Mouse (Mus musculus) heart, postnatal 0 days (tissue): Measurements from ENCODE around the gene Coq10a. TPM values are rescaled to one million over a fixed set of nuclear protein-coding genes. Genes with fewer than 3 reads are reported as not detected.

Experiments used
- ATAC-seq: fragments of 200-750 bp; cut with Nextera tagmentation; 2 replicates; pipeline ENCODE4 v1.8.0; 2017; ENCODE audit warnings: low read depth, moderate number of reproducible peaks, moderate library complexity; ENCODE audit not compliant: insufficient read depth
- DNase-seq: peaks from one replicate; pipeline ENCODE4 v3.0.0-alpha.2; 2016; ENCODE audit warnings: low spot score
- H3K27ac ChIP-seq: fragments of 300-500 bp; sonication (generic); 2 replicates; pipeline ENCODE4 v1.5.1; 2014; ENCODE audit warnings: low read depth, mild to moderate bottlenecking
- H3K27me3 ChIP-seq: fragments of 300-500 bp; sonication (generic); 2 replicates; pipeline ENCODE4 v1.6.1; 2014; ENCODE audit warnings: low read length, mixed read lengths; ENCODE audit not compliant: control insufficient read depth, insufficient read depth
- H3K36me3 ChIP-seq: fragments of 300-500 bp; sonication (generic); replicated peaks from 2 replicates; pipeline ENCODE4 v1.6.1; 2014; ENCODE audit warnings: low read length, mixed read lengths; ENCODE audit not compliant: control insufficient read depth, insufficient read depth
- H3K4me1 ChIP-seq: fragments of 300-500 bp; sonication (generic); 2 replicates; pipeline ENCODE4 v1.6.1; 2014; ENCODE audit warnings: antibody characterized with exemption; ENCODE audit not compliant: control insufficient read depth, insufficient read depth
- H3K4me2 ChIP-seq: fragments of 300-500 bp; sonication (generic); 2 replicates; pipeline ENCODE4 v1.6.1; 2014; ENCODE audit warnings: low read depth, mild to moderate bottlenecking, low read length, moderate library complexity
- H3K4me3 ChIP-seq: fragments of 300-500 bp; sonication (generic); 2 replicates; pipeline ENCODE4 v1.5.1; 2014; ENCODE audit warnings: low read depth, low read length
- H3K9ac ChIP-seq: fragments of 300-500 bp; sonication (generic); replicated peaks from 2 replicates; pipeline ENCODE4 v1.6.1; 2014; ENCODE audit warnings: low read depth, low read length, mixed read lengths
- H3K9me3 ChIP-seq: fragments of 300-500 bp; sonication (generic); replicated peaks from 2 replicates; pipeline ENCODE4 v1.6.1; 2016; ENCODE audit warnings: low read length; ENCODE audit not compliant: control insufficient read depth
- CTCF ChIP-seq: IDR thresholded peaks from 2 replicates; pipeline ENCODE4 v1.5.1; 2016; ENCODE audit warnings: antibody characterized with exemption, control low read depth, low read depth
- EP300 ChIP-seq: IDR thresholded peaks from 2 replicates; pipeline ENCODE4 v1.6.1; 2016; ENCODE audit warnings: antibody characterized with exemption, low read depth
- WGBS: fragments of 180-500 bp; shearing (Covaris S2); extraction: QIAGEN DNeasy Blood & Tissue Kit; methylation state at CpG from one replicate; pipeline ENCODE4 v1.1.7; 2014; 5-methylcytosine and 5-hydroxymethylcytosine counted together
- polyA plus RNA-seq: library from polyadenylated mRNA; unstranded; fragments of >200 nt; fragmentation: Nextera tagmentation; extraction: Ambion mirVana; gene quantifications from 2 replicates; pipeline ENCODE4 v1.2.1, GENCODE M21; 2015
- total RNA-seq: library from RNA; depleted of rRNA; stranded (reverse); fragments of >200 nt; gene quantifications from 2 replicates; pipeline ENCODE4 v1.2.3, GENCODE M21; 2014; ENCODE audit warnings: low replicate concordance

The Coq10a gene
- total and polyA plus RNA-seq, 2 experiments from 2014 or later, result 35.2 to 61.2 TPM

- H3K9ac ChIP-seq, result no peak overlapping the region
- WGBS, result 81% methylated on average over 5 of the region's 5 CpGs
- DNase-seq, result no peak
- no peak for TF ChIP-seq EP300
- no peak for ATAC-seq
- no peaks in the 10 kb centered on the region for H3K9me3 ChIP-seq
- H3K4me2 ChIP-seq, result no peak overlapping the region
- no peaks in the 10 kb centered on the region for H3K36me3 ChIP-seq
- H3K4me3 ChIP-seq, result no peak overlapping the region
- peaks cover 11% of the 10 kb centered on the region; the same call in 1 of the 2 replicates for H3K4me1 ChIP-seq
- H3K27ac ChIP-seq, result no peak overlapping the region
- H3K27me3 ChIP-seq, result no peaks in the 10 kb centered on the region
These were observed 3.3 kb upstream of the Coq10a start for GRCm38 (mm10) chr10:128372142-128372541.

DNA sequence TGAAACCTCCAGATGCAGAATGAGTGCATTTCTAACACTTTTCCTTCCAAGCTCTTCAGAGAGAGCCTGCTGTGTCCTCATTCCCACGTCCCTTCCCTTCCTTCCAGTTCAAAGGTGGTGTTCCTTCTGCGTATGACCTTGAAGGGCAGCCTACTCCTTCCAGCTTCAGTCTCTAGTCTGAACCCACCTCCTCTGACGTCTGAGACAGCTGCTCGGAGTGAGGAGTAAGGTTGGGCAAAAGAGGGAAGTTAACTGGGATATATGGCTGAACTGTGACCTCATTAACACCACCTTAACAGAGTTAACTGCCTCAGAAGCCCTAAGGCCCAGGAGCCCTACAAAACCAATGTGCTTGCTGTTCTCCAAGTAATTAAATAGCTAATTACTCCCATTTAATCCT is 1.8 kb upstream of the Coq10a start:
- TF ChIP-seq CTCF, result no peak
- no peak for TF ChIP-seq EP300
- H3K9ac ChIP-seq, result no peak overlapping the region
- no peak overlapping the region for H3K27ac ChIP-seq
- H3K4me2 ChIP-seq, result no peak overlapping the region
- no peaks in the 10 kb centered on the region for H3K9me3 ChIP-seq
- 62% methylated on average over 4 of the region's 4 CpGs for WGBS
- no peak overlapping the region for H3K4me3 ChIP-seq
- 0 out of 2 replicates have a peak, but pooled peaks cover 4% of the 10 kb centered on the region for H3K36me3 ChIP-seq
- peaks cover 11% of the 10 kb centered on the region; the same call in 1 of the 2 replicates for H3K4me1 ChIP-seq
- no peaks in the 10 kb centered on the region for H3K27me3 ChIP-seq
- ATAC-seq (no peak), DNase-seq (no peak)

DNA sequence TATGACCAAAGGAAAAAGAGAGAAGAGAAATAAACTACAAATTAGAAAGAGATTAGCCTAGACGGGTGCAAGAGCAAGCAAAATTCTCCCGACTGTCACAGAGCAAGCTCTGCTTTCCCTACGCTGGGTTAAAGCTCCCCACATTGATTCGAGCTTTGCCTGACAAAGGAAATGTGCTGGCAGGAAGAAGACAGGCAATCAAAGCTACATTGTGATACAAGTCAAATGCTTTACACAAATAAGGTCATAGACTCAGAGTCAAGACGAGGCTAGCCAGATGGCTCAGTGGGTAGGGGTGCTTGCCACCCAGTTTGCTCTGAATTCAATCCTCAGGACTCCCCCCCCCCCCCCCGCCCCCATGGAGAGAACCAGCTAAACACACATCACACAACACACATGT is 1.2 kb upstream of the Coq10a start:
- Histone ChIP-seq H3K4me1 (peaks cover 11% of the 10 kb centered on the region; the same call in 1 of the 2 replicates), H3K4me2 (no peak overlapping the region; the same call in 1 of the 2 replicates), H3K9me3 (no peaks in the 10 kb centered on the region), H3K27me3 (no peaks in the 10 kb centered on the region), H3K36me3 (peaks cover 6% of the 10 kb centered on the region), H3K27ac (0 out of 2 replicates have a peak overlapping the region, but pooled peaks have one; percentile 96), H3K9ac (no peak overlapping the region), H3K4me3 (no peak overlapping the region)
- DNase-seq (no peak), ATAC-seq (no peak)
- TF ChIP-seq EP300 (no peak), CTCF (no peak)
- 51% methylated on average over 6 of the region's 6 CpGs for WGBS

DNA sequence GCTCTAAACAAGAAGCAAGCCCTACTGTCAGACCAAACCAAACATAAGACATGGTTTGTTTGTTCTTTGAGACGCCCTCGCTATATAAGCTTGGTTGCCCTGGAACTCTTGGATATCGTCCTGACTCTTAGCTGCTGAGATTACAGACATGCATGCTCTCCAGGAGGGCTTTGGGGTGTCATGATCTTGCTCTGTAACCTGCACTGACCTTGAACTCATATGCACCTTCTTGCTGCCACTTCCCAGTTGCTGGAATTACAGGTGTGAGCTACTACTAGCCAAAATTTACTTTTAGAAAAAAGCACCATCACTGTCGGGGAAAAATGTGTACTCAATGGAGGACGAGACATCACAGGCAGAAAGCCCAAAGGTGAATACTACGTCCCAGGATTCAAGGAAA is 802 bp upstream of the Coq10a start:
- Histone ChIP-seq H3K4me3 (0 out of 2 replicates have a peak overlapping the region, but pooled peaks have one; percentile 79), H3K9me3 (no peaks in the 10 kb centered on the region), H3K27me3 (no peaks in the 10 kb centered on the region), H3K4me1 (peaks cover 11% of the 10 kb centered on the region; the same call in 1 of the 2 replicates), H3K27ac (peak overlapping the region; percentile 96), H3K4me2 (peak overlapping the region; percentile 82), H3K9ac (0 out of 2 replicates have a peak overlapping the region, but pooled peaks have one; percentile 73), H3K36me3 (peaks cover 9% of the 10 kb centered on the region)
- DNase-seq, result no peak
- no peak for ATAC-seq
- WGBS, result 77% methylated on average over 6 of the region's 6 CpGs
- TF ChIP-seq EP300 (no peak), CTCF (no peak)

GRCm38 (mm10) chr10:128369218-128369543 is 384 bp upstream of the Coq10a start:
- peaks cover 9% of the 10 kb centered on the region for H3K36me3 ChIP-seq
- no peaks in the 10 kb centered on the region for H3K9me3 ChIP-seq
- peak overlapping the region; percentile 82 for H3K4me2 ChIP-seq
- H3K4me1 ChIP-seq, result peaks cover 11% of the 10 kb centered on the region; the same call in 1 of the 2 replicates
- H3K27me3 ChIP-seq, result no peaks in the 10 kb centered on the region
- no peak for ATAC-seq
- peak overlapping the region; percentile 96 for H3K27ac ChIP-seq
- peak overlapping the region; percentile 73 for H3K9ac ChIP-seq
- TF ChIP-seq EP300, result no peak
- DNase-seq, result no peak
- H3K4me3 ChIP-seq, result peak overlapping the region; percentile 79
- WGBS, result 6% methylated on average over 9 of the region's 9 CpGs

- no peak; the same call in 1 of the 2 replicates for ATAC-seq
- Histone ChIP-seq H3K4me1 (peaks cover 11% of the 10 kb centered on the region; the same call in 1 of the 2 replicates), H3K27me3 (no peaks in the 10 kb centered on the region), H3K4me3 (peak overlapping the region; percentile 79), H3K9ac (peak overlapping the region; percentile 73), H3K9me3 (no peaks in the 10 kb centered on the region), H3K27ac (peak overlapping the region; percentile 96), H3K4me2 (peak overlapping the region; percentile 82), H3K36me3 (peaks cover 18% of the 10 kb centered on the region)
- 10% methylated on average over 19 of the region's 19 CpGs for WGBS
- no peak for TF ChIP-seq CTCF
- no peak for TF ChIP-seq EP300
- DNase-seq, result peak; percentile 16
These were observed 847 bp downstream of the Coq10a start for GRCm38 (mm10) chr10:128367899-128368401.
